Mouse (Mus musculus): ENCODE measurements around the gene Arpc3. TPM values are rescaled to one million over a fixed set of nuclear protein-coding genes. Genes with fewer than 3 reads are reported as not detected.

Gene Arpc3
- polyA plus RNA-seq, 1 experiment from 2014 or later: 64.5 TPM

- Histone ChIP-seq H3K9me3 (ENCODE audit: control insufficient read depth, low read length) (no peaks in the 10 kb centered on the region), H3K27ac (ENCODE audit: low read depth, low read length) (no peak overlapping the region), H3K4me2 (ENCODE audit: low read depth, low read length, severe bottlenecking) (no peak overlapping the region), H3K36me3 (ENCODE audit: control insufficient read depth, insufficient read depth, low read length) (peaks cover 39% of the 10 kb centered on the region), H3K9ac (ENCODE audit: low read length) (no peak overlapping the region), H3K4me3 (ENCODE audit: low read depth, low read length) (no peak overlapping the region), H3K4me1 (replicated peaks; ENCODE audit: control insufficient read depth, insufficient read depth, low read length) (no peaks in the 10 kb centered on the region), H3K27me3 (ENCODE audit: control insufficient read depth, insufficient read depth, low read length) (no peaks in the 10 kb centered on the region)
- DNase-seq (ENCODE audit: low spot score) (no peak), ATAC-seq (replicated peaks; ENCODE audit: low FRiP score) (no peak)
- 89% methylated on average over 11 of the region's 11 CpGs for WGBS
These were observed 69.0 kb downstream of the Arpc3 start for GRCm38 (mm10) chr5:122460656-122461055.

GRCm38 (mm10) chr5:122461431-122461830 lies 69.8 kb downstream of the Arpc3 start:
- H3K9ac ChIP-seq (ENCODE audit: low read length): no peak overlapping the region
- H3K4me1 ChIP-seq (replicated peaks; ENCODE audit: control insufficient read depth, insufficient read depth, low read length): no peaks in the 10 kb centered on the region
- ATAC-seq (replicated peaks; ENCODE audit: low FRiP score) (no peak), DNase-seq (ENCODE audit: low spot score) (no peak)
- WGBS: 95% methylated on average over 9 of the region's 9 CpGs
- no peaks in the 10 kb centered on the region for H3K27me3 ChIP-seq (ENCODE audit: control insufficient read depth, insufficient read depth, low read length)
- H3K36me3 ChIP-seq (ENCODE audit: control insufficient read depth, insufficient read depth, low read length): peaks cover 45% of the 10 kb centered on the region
- H3K4me2 ChIP-seq (ENCODE audit: low read depth, low read length, severe bottlenecking): no peak overlapping the region
- H3K9me3 ChIP-seq (ENCODE audit: control insufficient read depth, low read length): no peaks in the 10 kb centered on the region
- no peak overlapping the region for H3K27ac ChIP-seq (ENCODE audit: low read depth, low read length)
- H3K4me3 ChIP-seq (ENCODE audit: low read depth, low read length): no peak overlapping the region

Other genes starting within 250 kb of the Arpc3 start
- 364 and 378 TPM in 2 replicates for gene Ppp1cc, start 233.6 kb upstream of the Arpc3 start, polyA plus RNA-seq (2014; fragmentation: Nextera tagmentation; extraction: Ambion mirVana)
- 8.6 and 11.1 TPM in 2 replicates for gene Hvcn1, start 185.1 kb upstream of the Arpc3 start, polyA plus RNA-seq (2014; fragmentation: Nextera tagmentation; extraction: Ambion mirVana)
- gene Tctn1, start 127.4 kb upstream of the Arpc3 start, polyA plus RNA-seq (2014; fragmentation: Nextera tagmentation; extraction: Ambion mirVana): 5.2 and 7.5 TPM in 2 replicates
- gene Pptc7, start 107.5 kb upstream of the Arpc3 start, polyA plus RNA-seq (2014; fragmentation: Nextera tagmentation; extraction: Ambion mirVana): 9.1 and 9.8 TPM in 2 replicates
- 9.8 and 12.6 TPM in 2 replicates for gene Rad9b, start 37.6 kb upstream of the Arpc3 start, polyA plus RNA-seq (2014; fragmentation: Nextera tagmentation; extraction: Ambion mirVana)
- gene Vps29, start 37.5 kb upstream of the Arpc3 start, polyA plus RNA-seq (2014; fragmentation: Nextera tagmentation; extraction: Ambion mirVana): 174 and 181 TPM in 2 replicates
- gene Gpn3, start 20.0 kb upstream of the Arpc3 start, polyA plus RNA-seq (2014; fragmentation: Nextera tagmentation; extraction: Ambion mirVana): 65.0 and 77.7 TPM in 2 replicates
- 110 and 127 TPM in 2 replicates for gene Fam216a, start 19.5 kb upstream of the Arpc3 start, polyA plus RNA-seq (2014; fragmentation: Nextera tagmentation; extraction: Ambion mirVana)
- gene Anapc7, start 29.8 kb downstream of the Arpc3 start, polyA plus RNA-seq (2014; fragmentation: Nextera tagmentation; extraction: Ambion mirVana): 28.3 and 31.9 TPM in 2 replicates
- gene Atp2a2, start 110.3 kb downstream of the Arpc3 start, polyA plus RNA-seq (2014; fragmentation: Nextera tagmentation; extraction: Ambion mirVana): 58.7 and 60.6 TPM in 2 replicates
- 49.4 TPM in 2 replicates for gene Ift81, start 222.6 kb downstream of the Arpc3 start, polyA plus RNA-seq (2014; fragmentation: Nextera tagmentation; extraction: Ambion mirVana)

Measured in forebrain, embryonic 11.5 days (tissue).